Mouse (Mus musculus) liver, embryonic 16.5 days (tissue): ENCODE measurements around the gene Slc5a10. TPM values are rescaled to one million over a fixed set of nuclear protein-coding genes. Genes with fewer than 3 reads are reported as not detected.
A peak's percentile ranks its signal among the peaks of the same experiment; 100 is the strongest.

Experiments
- ATAC-seq: fragments of 200-750 bp; cut with Nextera tagmentation; 2 replicates; pipeline ENCODE4 v1.8.0; 2017; ENCODE audit warnings: low read depth, mild to moderate bottlenecking, moderate number of reproducible peaks, moderate library complexity
- H3K27ac ChIP-seq: fragments of 300-500 bp; sonication (generic); 2 replicates; pipeline ENCODE4 v1.5.1; 2014; ENCODE audit warnings: mild to moderate bottlenecking, low read length
- H3K27me3 ChIP-seq: fragments of 300-500 bp; sonication (generic); 2 replicates; pipeline ENCODE4 v1.6.1; 2014; ENCODE audit warnings: low read depth, low read length, mixed read lengths; ENCODE audit not compliant: control insufficient read depth, insufficient read depth
- H3K36me3 ChIP-seq: fragments of 300-500 bp; sonication (generic); 2 replicates; pipeline ENCODE4 v1.6.1; 2014; ENCODE audit warnings: mild to moderate bottlenecking; ENCODE audit not compliant: control insufficient read depth, insufficient read depth
- H3K4me1 ChIP-seq: fragments of 300-500 bp; sonication (generic); 2 replicates; pipeline ENCODE4 v1.6.1; 2014; ENCODE audit warnings: low read depth, low read length, mixed read lengths; ENCODE audit not compliant: control insufficient read depth
- H3K4me2 ChIP-seq: fragments of 300-500 bp; sonication (generic); 2 replicates; pipeline ENCODE4 v1.6.1; 2014; ENCODE audit warnings: low read depth, low read length, mixed read lengths
- H3K4me3 ChIP-seq: fragments of 300-500 bp; sonication (generic); 2 replicates; pipeline ENCODE4 v1.5.1; 2014; ENCODE audit warnings: low read depth, mild to moderate bottlenecking, low read length
- H3K9ac ChIP-seq: fragments of 300-500 bp; sonication (generic); 2 replicates; pipeline ENCODE4 v1.6.1; 2014; ENCODE audit warnings: low read depth, low read length
- H3K9me3 ChIP-seq: fragments of 300-500 bp; sonication (generic); replicated peaks from 2 replicates; pipeline ENCODE4 v1.6.1; 2016; ENCODE audit warnings: low read length; ENCODE audit not compliant: control insufficient read depth
- WGBS: fragments of 180-500 bp; shearing (Covaris S2); extraction: QIAGEN DNeasy Blood & Tissue Kit; methylation state at CpG from one replicate; pipeline ENCODE4 v1.1.7; 2014; ENCODE audit not compliant: insufficient replicate concordance; 5-methylcytosine and 5-hydroxymethylcytosine counted together
- polyA plus RNA-seq: library from polyadenylated mRNA; unstranded; fragments of >200 nt; fragmentation: Nextera tagmentation; extraction: Ambion mirVana; gene quantifications from 2 replicates; pipeline ENCODE4 v1.2.1, GENCODE M21; 2015

The Slc5a10 gene
- polyA plus RNA-seq, 1 experiment from 2014 or later, result not detected

DNA sequence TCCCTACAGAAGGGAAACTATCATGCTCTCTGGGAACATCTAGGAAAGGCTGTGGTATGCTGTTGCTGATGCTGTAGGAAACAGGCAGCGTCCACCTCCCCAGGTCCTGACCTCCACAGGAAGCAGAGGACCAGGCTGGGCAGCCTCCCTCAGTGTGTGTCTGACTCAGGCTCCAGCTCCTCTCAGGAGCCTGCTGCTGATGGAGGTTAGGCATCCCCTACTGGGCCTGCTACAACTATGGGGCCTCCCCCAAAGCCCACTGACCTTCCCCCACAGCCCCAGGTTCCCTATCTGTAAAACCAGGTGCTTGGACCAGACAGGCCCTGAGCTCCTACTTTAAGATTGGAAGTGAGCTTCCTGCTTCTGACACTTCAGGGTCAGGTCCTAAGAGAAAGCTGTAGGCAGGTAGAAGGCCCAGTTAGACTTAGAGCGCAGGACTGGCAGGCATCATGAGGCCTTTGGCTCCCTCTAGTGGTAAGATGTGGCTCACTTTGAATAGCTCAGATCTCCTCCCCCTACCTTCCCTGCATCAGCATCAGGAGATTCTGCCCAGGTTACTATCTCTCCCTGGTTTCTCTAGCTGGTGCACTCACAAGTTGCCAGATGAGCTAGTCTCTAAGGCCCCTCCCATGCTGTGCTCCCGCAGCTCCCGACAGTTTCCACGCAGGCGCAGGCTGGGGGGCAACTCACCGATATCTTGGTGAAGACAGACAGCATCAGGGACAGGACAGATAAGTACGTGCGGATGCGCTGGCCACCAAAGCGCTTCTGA lies 6.1 kb downstream of the Slc5a10 start:
- H3K4me3 ChIP-seq, result no peak overlapping the region
- no peak overlapping the region for H3K27ac ChIP-seq
- H3K4me1 ChIP-seq, result no peaks in the 10 kb centered on the region
- H3K27me3 ChIP-seq, result no peaks in the 10 kb centered on the region
- WGBS, result 34% methylated on average over 11 of the region's 11 CpGs
- no peaks in the 10 kb centered on the region for H3K9me3 ChIP-seq
- no peak overlapping the region for H3K4me2 ChIP-seq
- peak; percentile 77 for ATAC-seq
- no peak overlapping the region for H3K9ac ChIP-seq
- no peaks in the 10 kb centered on the region for H3K36me3 ChIP-seq

DNA sequence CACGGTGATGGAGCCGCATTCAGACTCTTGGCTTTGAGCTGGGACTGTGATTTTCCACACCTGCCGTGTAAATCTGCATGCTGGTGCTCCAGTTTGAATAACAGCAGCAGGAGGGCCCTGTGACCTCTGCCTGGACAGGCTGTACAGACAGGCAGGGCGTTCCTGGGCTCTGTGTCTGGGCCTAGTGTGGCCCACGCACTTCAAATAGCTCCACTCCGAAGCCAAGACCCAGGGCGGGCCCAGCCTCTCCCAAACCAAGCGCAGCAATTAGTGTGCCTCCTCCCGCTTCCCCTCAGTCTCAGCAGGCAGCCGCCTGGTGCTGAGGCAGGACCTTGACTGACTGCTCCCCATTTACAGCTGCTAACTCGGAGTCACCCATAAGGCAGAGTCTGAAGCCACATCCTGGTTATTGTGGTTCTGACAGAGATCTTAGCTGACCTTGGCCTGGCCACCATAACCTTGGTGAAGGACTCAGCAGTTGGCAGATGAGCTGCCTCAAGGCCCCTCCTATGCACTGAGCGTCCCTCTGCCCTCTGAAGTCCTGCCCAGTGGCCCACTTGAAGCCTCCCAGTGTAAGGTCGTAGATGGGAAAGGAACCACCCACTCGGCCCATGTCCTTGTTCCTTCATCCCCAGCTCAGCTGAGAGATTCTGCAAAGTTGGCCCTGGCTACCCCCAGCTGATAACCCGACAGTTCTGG lies 7.3 kb downstream of the Slc5a10 start:
- Histone ChIP-seq H3K4me2 (no peak overlapping the region), H3K9me3 (no peaks in the 10 kb centered on the region), H3K27me3 (no peaks in the 10 kb centered on the region), H3K27ac (no peak overlapping the region), H3K4me1 (no peaks in the 10 kb centered on the region), H3K9ac (no peak overlapping the region), H3K36me3 (no peaks in the 10 kb centered on the region), H3K4me3 (no peak overlapping the region)
- ATAC-seq, result no peak
- WGBS, result 55% methylated on average over 15 of the region's 15 CpGs

DNA sequence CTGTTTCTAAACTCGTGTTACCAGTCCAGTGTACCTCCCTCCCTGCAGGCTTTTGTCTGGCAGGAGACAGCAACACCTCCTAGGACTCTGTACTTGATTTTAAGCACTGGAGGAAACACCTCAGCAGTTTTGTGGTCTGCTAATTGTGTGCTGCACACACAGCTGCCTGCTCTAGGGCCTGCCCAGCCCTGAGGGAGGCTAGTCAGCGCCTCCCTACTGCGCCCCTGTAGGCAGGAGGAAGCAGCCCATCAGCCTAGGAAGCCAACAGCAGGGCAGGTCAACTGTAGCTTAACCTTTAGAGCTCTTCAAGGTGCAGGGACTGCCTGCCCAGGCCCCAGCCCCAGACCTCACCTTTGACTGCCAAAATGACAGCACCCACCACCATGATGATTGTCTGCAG lies 11.7 kb downstream of the Slc5a10 start:
- WGBS, result 66% methylated on average over 3 of the region's 3 CpGs
- H3K36me3 ChIP-seq, result peaks cover 2% of the 10 kb centered on the region; the same call in 1 of the 2 replicates
- no peaks in the 10 kb centered on the region for H3K4me1 ChIP-seq
- H3K27me3 ChIP-seq, result no peaks in the 10 kb centered on the region
- no peak overlapping the region for H3K27ac ChIP-seq
- H3K9ac ChIP-seq, result no peak overlapping the region
- no peak for ATAC-seq
- H3K9me3 ChIP-seq, result no peaks in the 10 kb centered on the region
- H3K4me2 ChIP-seq, result no peak overlapping the region
- no peak overlapping the region for H3K4me3 ChIP-seq

DNA sequence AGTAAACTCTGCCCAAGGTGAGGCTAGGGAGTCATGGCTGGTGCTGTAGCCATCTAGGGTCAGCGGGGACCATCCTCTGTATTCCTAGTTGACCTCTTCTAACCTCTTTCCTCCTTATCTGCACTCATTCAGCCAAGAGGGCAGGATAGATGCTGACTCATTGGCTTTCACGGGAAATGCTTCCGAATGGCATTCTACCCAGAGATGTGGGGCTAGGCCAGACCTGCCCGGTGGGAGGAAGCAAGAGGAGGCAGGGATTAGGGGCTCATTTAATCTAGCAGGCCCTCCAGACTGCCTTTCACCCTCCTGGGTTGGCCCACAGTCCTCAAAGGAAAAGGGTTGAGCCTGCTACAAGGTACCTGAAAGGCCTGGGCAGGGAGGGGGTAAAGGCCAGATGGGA lies 14.4 kb downstream of the Slc5a10 start:
- no peak overlapping the region for H3K9ac ChIP-seq
- H3K4me3 ChIP-seq, result no peak overlapping the region
- no peak overlapping the region for H3K4me2 ChIP-seq
- no peaks in the 10 kb centered on the region for H3K9me3 ChIP-seq
- WGBS, result 55% methylated on average over 4 of the region's 4 CpGs
- no peak overlapping the region for H3K27ac ChIP-seq
- H3K36me3 ChIP-seq, result peaks cover 21% of the 10 kb centered on the region
- no peak for ATAC-seq
- H3K4me1 ChIP-seq, result no peaks in the 10 kb centered on the region
- H3K27me3 ChIP-seq, result no peaks in the 10 kb centered on the region

DNA sequence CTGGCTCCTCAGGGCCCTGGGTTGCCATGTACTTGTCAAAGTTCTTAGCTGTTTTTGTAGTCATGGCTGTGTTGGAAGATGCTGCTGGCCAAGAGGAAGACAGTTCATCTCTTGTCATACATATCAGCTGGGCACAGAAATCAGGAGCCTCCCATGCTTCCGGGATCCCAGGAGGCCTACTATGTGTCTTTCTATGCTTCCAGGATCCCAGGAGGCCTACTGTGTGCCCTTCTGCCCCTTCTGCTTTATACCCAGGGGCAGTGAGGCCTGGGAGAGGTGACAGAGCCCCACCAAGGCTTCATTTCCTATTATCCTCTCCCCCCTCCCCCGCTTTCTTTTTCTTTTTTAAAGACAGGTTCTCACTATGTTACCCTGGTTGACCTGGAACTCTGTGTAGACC lies 15.0 kb downstream of the Slc5a10 start:
- 72% methylated on average over 2 of the region's 2 CpGs for WGBS
- Histone ChIP-seq H3K4me3 (no peak overlapping the region), H3K27ac (no peak overlapping the region), H3K9me3 (no peaks in the 10 kb centered on the region), H3K4me1 (no peaks in the 10 kb centered on the region), H3K27me3 (no peaks in the 10 kb centered on the region), H3K4me2 (no peak overlapping the region), H3K9ac (no peak overlapping the region), H3K36me3 (peaks cover 21% of the 10 kb centered on the region)
- ATAC-seq, result no peak

DNA sequence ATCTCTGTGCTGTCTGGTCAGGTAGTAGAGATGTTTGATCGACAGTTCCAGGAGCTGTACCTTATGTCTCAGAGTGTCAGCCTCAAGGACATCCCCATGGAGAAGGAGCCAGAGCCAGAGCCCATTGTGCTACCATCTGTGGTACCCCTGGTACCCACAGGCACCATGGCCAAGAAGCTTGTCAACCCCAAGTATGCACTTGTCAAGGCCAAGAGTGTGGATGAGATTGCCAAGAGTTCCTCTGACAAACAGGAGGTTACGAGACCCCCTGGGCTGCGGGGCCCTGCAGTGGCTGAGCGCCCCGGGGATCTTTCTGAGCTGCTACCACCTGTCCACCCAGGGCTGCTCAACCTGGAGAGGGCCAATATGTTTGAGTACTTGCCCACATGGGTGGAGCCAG lies 18.1 kb downstream of the Slc5a10 start:
- H3K9ac ChIP-seq, result no peak overlapping the region
- no peak overlapping the region for H3K27ac ChIP-seq
- no peaks in the 10 kb centered on the region for H3K9me3 ChIP-seq
- no peak overlapping the region for H3K4me3 ChIP-seq
- 82% methylated on average over 5 of the region's 5 CpGs for WGBS
- H3K4me2 ChIP-seq, result no peak overlapping the region
- peaks cover 21% of the 10 kb centered on the region for H3K36me3 ChIP-seq
- ATAC-seq, result no peak
- no peaks in the 10 kb centered on the region for H3K27me3 ChIP-seq
- H3K4me1 ChIP-seq, result no peaks in the 10 kb centered on the region

DNA sequence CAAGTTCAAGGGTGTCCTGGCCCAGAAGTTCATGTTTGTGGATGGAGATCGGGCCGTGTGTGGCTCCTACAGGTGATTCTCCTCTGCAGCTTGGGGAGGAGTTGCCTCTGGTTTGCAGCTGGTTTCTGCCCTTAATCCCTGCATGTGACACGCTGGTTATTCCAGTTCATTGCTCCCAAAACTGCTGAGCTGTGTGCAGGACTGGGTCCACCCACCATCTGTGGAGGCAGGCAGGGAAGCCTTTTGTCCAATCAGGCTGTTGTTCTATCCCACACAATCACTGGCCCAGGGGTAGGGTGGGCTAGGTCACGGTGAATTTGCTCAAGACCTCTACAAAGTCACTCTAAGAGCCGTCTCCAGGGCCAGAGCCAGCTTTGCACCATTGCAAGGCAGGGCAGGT lies 18.9 kb downstream of the Slc5a10 start:
- no peak overlapping the region for H3K4me2 ChIP-seq
- H3K4me3 ChIP-seq, result no peak overlapping the region
- H3K27me3 ChIP-seq, result no peaks in the 10 kb centered on the region
- 78% methylated on average over 5 of the region's 5 CpGs for WGBS
- H3K9ac ChIP-seq, result no peak overlapping the region
- no peak overlapping the region for H3K27ac ChIP-seq
- ATAC-seq, result no peak
- H3K4me1 ChIP-seq, result no peaks in the 10 kb centered on the region
- H3K36me3 ChIP-seq, result peaks cover 21% of the 10 kb centered on the region
- H3K9me3 ChIP-seq, result no peaks in the 10 kb centered on the region

DNA sequence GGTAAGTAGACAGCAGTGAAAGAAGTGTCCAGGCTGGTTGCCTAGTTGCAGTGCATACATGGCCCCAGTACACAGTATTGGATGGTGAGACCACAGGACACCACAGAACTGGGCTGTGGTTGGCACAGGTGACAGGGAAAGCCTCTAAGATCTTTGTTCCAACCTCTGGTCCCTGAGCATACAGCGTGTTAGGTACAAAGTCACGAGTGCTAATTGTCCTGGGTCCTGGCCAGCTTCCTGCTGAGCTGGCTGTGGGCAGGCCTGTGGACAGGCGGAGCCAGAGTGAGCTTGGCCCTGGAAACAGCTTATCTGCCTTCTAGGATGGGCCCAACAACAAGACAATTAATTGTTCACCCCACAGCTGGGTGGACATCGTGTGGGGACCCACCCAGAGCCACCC lies 20.7 kb downstream of the Slc5a10 start:
- H3K36me3 ChIP-seq, result peaks cover 26% of the 10 kb centered on the region
- H3K9me3 ChIP-seq, result no peaks in the 10 kb centered on the region
- H3K4me1 ChIP-seq, result no peaks in the 10 kb centered on the region
- H3K27ac ChIP-seq, result no peak overlapping the region
- no peaks in the 10 kb centered on the region for H3K27me3 ChIP-seq
- H3K9ac ChIP-seq, result no peak overlapping the region
- ATAC-seq, result no peak
- H3K4me2 ChIP-seq, result no peak overlapping the region
- WGBS, result 66% methylated on average over 4 of the region's 4 CpGs
- H3K4me3 ChIP-seq, result no peak overlapping the region

DNA sequence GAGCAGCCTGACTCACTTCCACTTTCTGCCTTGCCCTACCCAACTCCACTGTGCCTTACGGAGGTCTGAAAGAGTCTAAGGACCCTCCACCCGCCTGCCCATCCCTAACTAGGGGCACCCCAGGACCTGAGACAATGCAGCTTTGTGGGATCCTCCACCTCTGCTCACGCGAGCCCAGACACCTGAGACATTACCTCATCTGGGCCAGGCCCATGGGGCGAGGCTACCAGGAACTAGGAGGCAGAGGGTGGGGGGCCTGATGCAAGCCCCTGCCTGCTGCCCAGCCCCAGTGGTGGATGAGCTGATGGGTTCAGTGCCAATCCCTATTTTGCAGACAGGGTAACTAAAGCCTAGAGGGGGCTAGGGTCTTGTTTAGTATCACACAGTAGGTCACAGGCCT lies 21.2 kb downstream of the Slc5a10 start:
- ATAC-seq, result no peak
- peaks cover 26% of the 10 kb centered on the region for H3K36me3 ChIP-seq
- 73% methylated on average over 5 of the region's 5 CpGs for WGBS

More for the DNA sequence above, 21.2 kb downstream of the Slc5a10 start:
- Histone ChIP-seq H3K27me3 (no peaks in the 10 kb centered on the region), H3K4me2 (no peak overlapping the region), H3K9ac (no peak overlapping the region), H3K9me3 (no peaks in the 10 kb centered on the region), H3K27ac (no peak overlapping the region), H3K4me3 (no peak overlapping the region), H3K4me1 (no peaks in the 10 kb centered on the region)
